Mouse (Mus musculus): ENCODE results near the gene Pla2g6. TPM values are rescaled to one million over a fixed set of nuclear protein-coding genes. Genes with fewer than 3 reads are reported as not detected.

Gene Pla2g6
- polyA plus RNA-seq, 1 experiment from 2014 or later: 20.4 TPM

- H3K27ac ChIP-seq (ENCODE audit: low read depth, low read length): no peak overlapping the region
- no peaks in the 10 kb centered on the region for H3K27me3 ChIP-seq (ENCODE audit: control insufficient read depth, insufficient read depth, low read length)
- no peak for DNase-seq (ENCODE audit: low spot score)
- H3K9ac ChIP-seq (ENCODE audit: low read depth, low read length): no peak overlapping the region
- no peak for ATAC-seq (ENCODE audit: low FRiP score)
- H3K9me3 ChIP-seq (ENCODE audit: control insufficient read depth, low read length): no peaks in the 10 kb centered on the region
- WGBS: 87% methylated on average over 11 of the region's 11 CpGs
- no peaks in the 10 kb centered on the region for H3K36me3 ChIP-seq (ENCODE audit: control insufficient read depth, insufficient read depth, low read length)
- peaks cover 4% of the 10 kb centered on the region; the same call in 1 of the 2 replicates for H3K4me1 ChIP-seq (replicated peaks; ENCODE audit: control insufficient read depth, insufficient read depth, low read length)
- no peak overlapping the region for H3K4me2 ChIP-seq (replicated peaks; ENCODE audit: low read depth, low read length)
- H3K4me3 ChIP-seq (ENCODE audit: low read depth, low read length): no peak overlapping the region
These were observed 5.8 kb downstream of the Pla2g6 start for GRCm38 (mm10) chr15:79322281-79322990.

GRCm38 (mm10) chr15:79321733-79322190 is 6.4 kb downstream of the Pla2g6 start:
- ATAC-seq (ENCODE audit: low FRiP score): no peak
- no peaks in the 10 kb centered on the region; the same call in 1 of the 2 replicates for H3K4me1 ChIP-seq (replicated peaks; ENCODE audit: control insufficient read depth, insufficient read depth, low read length)
- no peak overlapping the region for H3K4me3 ChIP-seq (ENCODE audit: low read depth, low read length)
- H3K4me2 ChIP-seq (replicated peaks; ENCODE audit: low read depth, low read length): no peak overlapping the region
- H3K36me3 ChIP-seq (ENCODE audit: control insufficient read depth, insufficient read depth, low read length): no peaks in the 10 kb centered on the region
- H3K9ac ChIP-seq (ENCODE audit: low read depth, low read length): no peak overlapping the region
- no peaks in the 10 kb centered on the region for H3K27me3 ChIP-seq (ENCODE audit: control insufficient read depth, insufficient read depth, low read length)
- 89% methylated on average over 5 of the region's 5 CpGs for WGBS
- DNase-seq (ENCODE audit: low spot score): no peak
- no peaks in the 10 kb centered on the region for H3K9me3 ChIP-seq (ENCODE audit: control insufficient read depth, low read length)
- H3K27ac ChIP-seq (ENCODE audit: low read depth, low read length): no peak overlapping the region

GRCm38 (mm10) chr15:79313848-79314369 is 14.3 kb downstream of the Pla2g6 start:
- 81% methylated on average over 8 of the region's 8 CpGs for WGBS
- ATAC-seq (ENCODE audit: low FRiP score): no peak

GRCm38 (mm10) chr15:79307861-79308260 is 20.3 kb downstream of the Pla2g6 start:
- WGBS: 68% methylated on average over 4 of the region's 4 CpGs
- Histone ChIP-seq H3K27me3 (ENCODE audit: control insufficient read depth, insufficient read depth, low read length) (no peaks in the 10 kb centered on the region), H3K4me2 (replicated peaks; ENCODE audit: low read depth, low read length) (no peak overlapping the region), H3K27ac (ENCODE audit: low read depth, low read length) (no peak overlapping the region), H3K9me3 (ENCODE audit: control insufficient read depth, low read length) (no peaks in the 10 kb centered on the region), H3K9ac (ENCODE audit: low read depth, low read length) (no peak overlapping the region), H3K4me1 (replicated peaks; ENCODE audit: control insufficient read depth, insufficient read depth, low read length) (no peaks in the 10 kb centered on the region), H3K4me3 (ENCODE audit: low read depth, low read length) (no peak overlapping the region), H3K36me3 (ENCODE audit: control insufficient read depth, insufficient read depth, low read length) (no peaks in the 10 kb centered on the region)
- DNase-seq (ENCODE audit: low spot score) (no peak), ATAC-seq (ENCODE audit: low FRiP score) (no peak)

More at GRCm38 (mm10) chr15:79313848-79314369, 14.3 kb downstream of the Pla2g6 start:
- H3K9ac ChIP-seq (ENCODE audit: low read depth, low read length): no peak overlapping the region
- H3K4me2 ChIP-seq (replicated peaks; ENCODE audit: low read depth, low read length): no peak overlapping the region
- no peak for DNase-seq (ENCODE audit: low spot score)
- no peaks in the 10 kb centered on the region for H3K4me1 ChIP-seq (replicated peaks; ENCODE audit: control insufficient read depth, insufficient read depth, low read length)
- no peaks in the 10 kb centered on the region for H3K27me3 ChIP-seq (ENCODE audit: control insufficient read depth, insufficient read depth, low read length)
- no peaks in the 10 kb centered on the region for H3K36me3 ChIP-seq (ENCODE audit: control insufficient read depth, insufficient read depth, low read length)
- no peak overlapping the region for H3K27ac ChIP-seq (ENCODE audit: low read depth, low read length)
- no peaks in the 10 kb centered on the region for H3K9me3 ChIP-seq (ENCODE audit: control insufficient read depth, low read length)
- H3K4me3 ChIP-seq (ENCODE audit: low read depth, low read length): no peak overlapping the region

GRCm38 (mm10) chr15:79306043-79306637 is 22.1 kb downstream of the Pla2g6 start:
- DNase-seq (ENCODE audit: low spot score): no peak
- no peak for ATAC-seq (ENCODE audit: low FRiP score)

GRCm38 (mm10) chr15:79304832-79305231 is 23.4 kb downstream of the Pla2g6 start:
- 65% methylated on average over 4 of the region's 5 CpGs for WGBS
- H3K4me1 ChIP-seq (replicated peaks; ENCODE audit: control insufficient read depth, insufficient read depth, low read length): no peaks in the 10 kb centered on the region
- DNase-seq (ENCODE audit: low spot score) (no peak), ATAC-seq (ENCODE audit: low FRiP score) (no peak)
- H3K4me2 ChIP-seq (replicated peaks; ENCODE audit: low read depth, low read length): no peak overlapping the region
- no peak overlapping the region for H3K27ac ChIP-seq (ENCODE audit: low read depth, low read length)
- no peaks in the 10 kb centered on the region for H3K9me3 ChIP-seq (ENCODE audit: control insufficient read depth, low read length)
- H3K9ac ChIP-seq (ENCODE audit: low read depth, low read length): no peak overlapping the region
- no peaks in the 10 kb centered on the region for H3K36me3 ChIP-seq (ENCODE audit: control insufficient read depth, insufficient read depth, low read length)
- H3K27me3 ChIP-seq (ENCODE audit: control insufficient read depth, insufficient read depth, low read length): no peaks in the 10 kb centered on the region
- H3K4me3 ChIP-seq (ENCODE audit: low read depth, low read length): no peak overlapping the region

More at GRCm38 (mm10) chr15:79306043-79306637, 22.1 kb downstream of the Pla2g6 start:
- Histone ChIP-seq H3K4me3 (ENCODE audit: low read depth, low read length) (no peak overlapping the region), H3K27me3 (ENCODE audit: control insufficient read depth, insufficient read depth, low read length) (no peaks in the 10 kb centered on the region), H3K4me2 (replicated peaks; ENCODE audit: low read depth, low read length) (no peak overlapping the region), H3K9ac (ENCODE audit: low read depth, low read length) (no peak overlapping the region), H3K36me3 (ENCODE audit: control insufficient read depth, insufficient read depth, low read length) (no peaks in the 10 kb centered on the region), H3K4me1 (replicated peaks; ENCODE audit: control insufficient read depth, insufficient read depth, low read length) (no peaks in the 10 kb centered on the region), H3K9me3 (ENCODE audit: control insufficient read depth, low read length) (no peaks in the 10 kb centered on the region), H3K27ac (ENCODE audit: low read depth, low read length) (no peak overlapping the region)
- 75% methylated on average over 23 of the region's 23 CpGs for WGBS

GRCm38 (mm10) chr15:79303725-79304124 is 24.5 kb downstream of the Pla2g6 start:
- H3K27me3 ChIP-seq (ENCODE audit: control insufficient read depth, insufficient read depth, low read length): no peaks in the 10 kb centered on the region
- no peak for ATAC-seq (ENCODE audit: low FRiP score)
- DNase-seq (ENCODE audit: low spot score): no peak
- H3K9ac ChIP-seq (ENCODE audit: low read depth, low read length): no peak overlapping the region
- WGBS: 88% methylated on average over 8 of the region's 8 CpGs
- no peaks in the 10 kb centered on the region for H3K36me3 ChIP-seq (ENCODE audit: control insufficient read depth, insufficient read depth, low read length)
- H3K4me3 ChIP-seq (ENCODE audit: low read depth, low read length): no peak overlapping the region
- H3K27ac ChIP-seq (ENCODE audit: low read depth, low read length): no peak overlapping the region
- no peaks in the 10 kb centered on the region for H3K4me1 ChIP-seq (replicated peaks; ENCODE audit: control insufficient read depth, insufficient read depth, low read length)
- no peak overlapping the region for H3K4me2 ChIP-seq (replicated peaks; ENCODE audit: low read depth, low read length)
- no peaks in the 10 kb centered on the region for H3K9me3 ChIP-seq (ENCODE audit: control insufficient read depth, low read length)

GRCm38 (mm10) chr15:79299563-79300155 is 28.5 kb downstream of the Pla2g6 start:
- 74% methylated on average over 2 of the region's 2 CpGs for WGBS
- Histone ChIP-seq H3K9me3 (ENCODE audit: control insufficient read depth, low read length) (no peaks in the 10 kb centered on the region), H3K9ac (ENCODE audit: low read depth, low read length) (no peak overlapping the region), H3K4me2 (replicated peaks; ENCODE audit: low read depth, low read length) (no peak overlapping the region), H3K4me1 (replicated peaks; ENCODE audit: control insufficient read depth, insufficient read depth, low read length) (no peaks in the 10 kb centered on the region), H3K27ac (ENCODE audit: low read depth, low read length) (no peak overlapping the region), H3K4me3 (ENCODE audit: low read depth, low read length) (no peak overlapping the region), H3K36me3 (ENCODE audit: control insufficient read depth, insufficient read depth, low read length) (no peaks in the 10 kb centered on the region), H3K27me3 (ENCODE audit: control insufficient read depth, insufficient read depth, low read length) (no peaks in the 10 kb centered on the region)
- no peak for ATAC-seq (ENCODE audit: low FRiP score)
- no peak for DNase-seq (ENCODE audit: low spot score)

All from hindbrain, embryonic 11.5 days (tissue).